Mouse (Mus musculus) CH12.LX (cell line): Measurements from ENCODE around the gene Znrf3. TPM values are rescaled to one million over a fixed set of nuclear protein-coding genes. Genes with fewer than 3 reads are reported as not detected.

ENCODE experiments used
- DNase-seq: peaks from one replicate; pipeline ENCODE4 v3.0.0-alpha.2; 2013; ENCODE audit errors: extremely low read depth
- H3K27ac ChIP-seq: 2 replicates; pipeline ENCODE4 v1.5.1; 2012; ENCODE audit warnings: low read depth, mild to moderate bottlenecking, control low read depth, moderate library complexity; ENCODE audit not compliant: insufficient read depth
- H3K27me3 ChIP-seq: replicated peaks from 2 replicates; pipeline ENCODE3; 2012; ENCODE audit warnings: inconsistent platforms
- H3K36me3 ChIP-seq, 2 experiments: replicated peaks in 1 of 2; 2 replicates each; pipeline versions ENCODE3 to v1.6.1; 2012; ENCODE audit warnings: inconsistent platforms in 1 of 2, low read length in 1 of 2, mild to moderate bottlenecking in 1 of 2, mixed read lengths in 1 of 2, moderate library complexity in 1 of 2; ENCODE audit not compliant: control insufficient read depth in 1 of 2, insufficient read depth in 1 of 2
- H3K4me1 ChIP-seq, 2 experiments: 2 replicates each; pipeline ENCODE4 v1.6.1; 2012; ENCODE audit warnings: inconsistent platforms in 1 of 2, moderate library complexity in 1 of 2; ENCODE audit not compliant: insufficient read depth in 2 of 2, control insufficient read depth in 1 of 2
- H3K4me2 ChIP-seq: 2 replicates; pipeline ENCODE4 v1.6.1; 2012; ENCODE audit warnings: low read depth, mild to moderate bottlenecking, control low read depth; ENCODE audit not compliant: poor library complexity, insufficient read depth, severe bottlenecking
- H3K4me3 ChIP-seq, 3 experiments: fragments of 150-350 bp in 1 of 3; sonication (generic) in 1 of 3; replicated peaks in 1 of 3; 2 replicates each; pipeline versions ENCODE3 to v1.5.1; 2011 to 2012; ENCODE audit warnings: low read depth in 2 of 3, low read length in 2 of 3, mild to moderate bottlenecking in 2 of 3, moderate library complexity in 2 of 3, control low read depth in 1 of 3, improper control_type of control experiment in 1 of 3, inconsistent platforms in 1 of 3, mixed read lengths in 1 of 3; ENCODE audit not compliant: poor library complexity in 1 of 3
- H3K79me2 ChIP-seq: replicated peaks from 2 replicates; pipeline ENCODE4 v1.6.1; 2012; ENCODE audit warnings: mild to moderate bottlenecking, moderate library complexity; ENCODE audit not compliant: control insufficient read depth, poor library complexity, insufficient read depth, severe bottlenecking; ENCODE audit errors: extremely low read depth
- H3K9ac ChIP-seq: 2 replicates; pipeline ENCODE4 v1.6.1; 2012; ENCODE audit warnings: low read depth, mild to moderate bottlenecking, control low read depth, moderate library complexity; ENCODE audit not compliant: insufficient read depth
- H3K9me3 ChIP-seq: replicated peaks from 2 replicates; pipeline ENCODE3; 2012; ENCODE audit warnings: low read length, inconsistent platforms, mixed read lengths
- CHD1 ChIP-seq: IDR thresholded peaks from 2 replicates; pipeline ENCODE4 v1.6.1; 2012; ENCODE audit warnings: low read depth, low read length, improper control_type of control experiment, inconsistent platforms
- CHD2 ChIP-seq: IDR thresholded peaks from 2 replicates; pipeline ENCODE4 v1.6.1; 2011; ENCODE audit warnings: low read length, improper control_type of control experiment
- ELF1 ChIP-seq: IDR thresholded peaks from 2 replicates; pipeline ENCODE4 v1.6.1; 2014; ENCODE audit warnings: low read depth, mild to moderate bottlenecking, inconsistent platforms, low read length, improper control_type of control experiment
- EP300 ChIP-seq: IDR thresholded peaks from 2 replicates; pipeline ENCODE4 v1.6.1; 2011; ENCODE audit warnings: low read length, improper control_type of control experiment
- ETS1 ChIP-seq: conservative IDR thresholded peaks from 2 replicates; pipeline ENCODE4 v1.6.1; 2012; ENCODE audit warnings: low read depth, mild to moderate bottlenecking, inconsistent platforms, low read length, improper control_type of control experiment, moderate library complexity
- HCFC1 ChIP-seq: IDR thresholded peaks from 2 replicates; pipeline ENCODE4 v1.6.1; 2012; ENCODE audit warnings: low read depth, mild to moderate bottlenecking, inconsistent platforms, low read length, improper control_type of control experiment
- IRF4 ChIP-seq: IDR thresholded peaks from 2 replicates; pipeline ENCODE4 v1.6.1; 2014; ENCODE audit warnings: low read depth, mild to moderate bottlenecking, inconsistent platforms, low read length, improper control_type of control experiment
- JUN ChIP-seq: IDR thresholded peaks from 2 replicates; pipeline ENCODE4 v1.6.1; 2011; ENCODE audit warnings: low read depth, mild to moderate bottlenecking, low read length, improper control_type of control experiment, moderate library complexity; ENCODE audit not compliant: insufficient read depth
- JUND ChIP-seq: conservative IDR thresholded peaks from 2 replicates; pipeline ENCODE4 v1.6.1; 2011; ENCODE audit warnings: low read depth, low read length, improper control_type of control experiment
- MEF2A ChIP-seq: IDR thresholded peaks from 2 replicates; pipeline ENCODE4 v1.6.1; 2014; ENCODE audit warnings: low read depth, mild to moderate bottlenecking, inconsistent platforms, low read length, improper control_type of control experiment, borderline replicate concordance
- MXI1 ChIP-seq: IDR thresholded peaks from 2 replicates; pipeline ENCODE4 v1.6.1; 2011; ENCODE audit warnings: mild to moderate bottlenecking, low read depth, low read length, improper control_type of control experiment
- NELFE ChIP-seq: IDR thresholded peaks from 2 replicates; pipeline ENCODE4 v1.6.1; 2011; ENCODE audit warnings: low read depth, low read length, improper control_type of control experiment
- NRF1 ChIP-seq: IDR thresholded peaks from 2 replicates; pipeline ENCODE4 v1.6.1; 2014; ENCODE audit warnings: low read depth, mild to moderate bottlenecking, inconsistent platforms, low read length, improper control_type of control experiment, moderate library complexity
- POLR2AphosphoS2 ChIP-seq: IDR thresholded peaks from 2 replicates; pipeline ENCODE4 v1.6.1; 2011; ENCODE audit warnings: low read depth, low read length, improper control_type of control experiment
- SIN3A ChIP-seq: IDR thresholded peaks from 2 replicates; pipeline ENCODE4 v1.6.1; 2012; ENCODE audit warnings: low read length, improper control_type of control experiment, inconsistent platforms
- SMC3 ChIP-seq: IDR thresholded peaks from 2 replicates; pipeline ENCODE4 v1.6.1; 2011; ENCODE audit warnings: low read depth, low read length, improper control_type of control experiment
- TBP ChIP-seq: conservative IDR thresholded peaks from 2 replicates; pipeline ENCODE4 v1.6.1; 2011; ENCODE audit warnings: low read depth, low read length, improper control_type of control experiment
- TCF12 ChIP-seq: IDR thresholded peaks from 2 replicates; pipeline ENCODE4 v1.6.1; 2014; ENCODE audit warnings: low read depth, mild to moderate bottlenecking, inconsistent platforms, low read length, improper control_type of control experiment
- UBTF ChIP-seq: IDR thresholded peaks from 2 replicates; pipeline ENCODE4 v1.6.1; 2012; ENCODE audit warnings: low read depth, mild to moderate bottlenecking, inconsistent platforms, low read length, improper control_type of control experiment, moderate library complexity
- USF2 ChIP-seq: conservative IDR thresholded peaks from 2 replicates; pipeline ENCODE4 v1.6.1; 2011; ENCODE audit warnings: low read depth, low read length, improper control_type of control experiment
- ZC3H11A ChIP-seq: IDR thresholded peaks from 2 replicates; pipeline ENCODE4 v1.6.1; 2012; ENCODE audit warnings: low read depth, mild to moderate bottlenecking, inconsistent platforms, low read length, improper control_type of control experiment
- ZKSCAN1 ChIP-seq: IDR thresholded peaks from 2 replicates; pipeline ENCODE4 v1.6.1; 2012; ENCODE audit warnings: low read depth, inconsistent platforms, low read length, improper control_type of control experiment, borderline replicate concordance
- ZNF384 ChIP-seq: IDR thresholded peaks from 2 replicates; pipeline ENCODE4 v1.6.1; 2012; ENCODE audit warnings: low read depth, low read length, improper control_type of control experiment, inconsistent platforms
- dilution Hi-C: fragments of 300-500 bp; cut with MboI; formaldehyde crosslinking; loops from 2 replicates; pipeline ENCODE4 v1.14.3; 2020; ENCODE audit warnings: low sequenced_read_pairs; ENCODE audit not compliant: extremely low pct_unique_long_range_greater_than_20kb, extremely low pct_ligation_motif_present
- in situ Hi-C: fragments of 300-500 bp; cut with MboI; formaldehyde crosslinking; loops from 3 replicates; pipeline ENCODE4 v1.14.3; 2019; ENCODE audit warnings: low sequenced_read_pairs, low pct_ligation_motif_present, low pct_unique_long_range_greater_than_20kb, mixed read lengths
- polyA plus RNA-seq: library from polyadenylated mRNA; unstranded; fragments of >175 nt; gene quantifications from 2 replicates; pipeline ENCODE4 v1.2.1, GENCODE M21; 2012; ENCODE audit warnings: low read depth; ENCODE audit not compliant: insufficient read length
- total RNA-seq, 2 experiments: library from RNA; depleted of rRNA; stranded (reverse); fragments of 300-350 nt in 1 of 2; fragments of >200 nt in 1 of 2; gene quantifications; 2 replicates each; pipeline ENCODE4 v1.2.3; 2012 to 2014

The Znrf3 gene
- total and polyA plus RNA-seq, 3 experiments = 1.1 to 2.7 (median 1.3) TPM

- H3K4me2 ChIP-seq = no peak overlapping the region
- in situ Hi-C loops (no loop called here), dilution Hi-C loops (no loop called here)
Measured at GRCm38 (mm10) chr11:5298007-5298372, 146.7 kb downstream of the Znrf3 start.

GRCm38 (mm10) chr11:5297148-5298006 lies 147.3 kb downstream of the Znrf3 start:
- in situ Hi-C loops = no loop called here
- Histone ChIP-seq H3K4me2 (no peak overlapping the region), H3K4me1 (no peaks in the 10 kb centered on the region), H3K79me2 (no peaks in the 10 kb centered on the region), H3K36me3 (no peaks in the 10 kb centered on the region), H3K4me3 (no peak overlapping the region), H3K27ac (no peak overlapping the region), H3K9me3 (no peaks in the 10 kb centered on the region), H3K27me3 (no peaks in the 10 kb centered on the region), H3K9ac (no peak overlapping the region)
- TF ChIP-seq USF2 (no peak), SIN3A (no peak), TBP (no peak), ZC3H11A (no peak), SMC3 (no peak)
- dilution Hi-C loops = no loop called here
- no peak for DNase-seq

More at GRCm38 (mm10) chr11:5298007-5298372, 146.7 kb downstream of the Znrf3 start:
- H3K27me3 ChIP-seq = no peaks in the 10 kb centered on the region
- H3K27ac ChIP-seq = no peak overlapping the region
- H3K4me3 ChIP-seq = no peak overlapping the region
- no peaks in the 10 kb centered on the region for H3K4me1 ChIP-seq
- H3K9me3 ChIP-seq = no peaks in the 10 kb centered on the region
- TF ChIP-seq ZKSCAN1 = no peak
- TF ChIP-seq HCFC1 = no peak
- no peak for TF ChIP-seq UBTF
- TF ChIP-seq ZC3H11A = no peak
- no peak for TF ChIP-seq ETS1
- no peak for TF ChIP-seq SIN3A
- no peak for TF ChIP-seq NELFE
- no peak overlapping the region for H3K9ac ChIP-seq
- H3K79me2 ChIP-seq = no peaks in the 10 kb centered on the region
- no peaks in the 10 kb centered on the region for H3K36me3 ChIP-seq
- DNase-seq = no peak

GRCm38 (mm10) chr11:5296576-5297115 lies 148.0 kb downstream of the Znrf3 start:
- no peaks in the 10 kb centered on the region for H3K9me3 ChIP-seq
- dilution Hi-C loops = no loop called here
- H3K9ac ChIP-seq = no peak overlapping the region
- H3K4me3 ChIP-seq = no peak overlapping the region
- H3K79me2 ChIP-seq = no peaks in the 10 kb centered on the region
- no peaks in the 10 kb centered on the region for H3K4me1 ChIP-seq
- no peak overlapping the region for H3K4me2 ChIP-seq
- H3K27ac ChIP-seq = no peak overlapping the region
- no peak for DNase-seq
- H3K36me3 ChIP-seq = no peaks in the 10 kb centered on the region
- no peaks in the 10 kb centered on the region for H3K27me3 ChIP-seq
- in situ Hi-C loops = no loop called here
- no peak for TF ChIP-seq UBTF
- no peak for TF ChIP-seq CHD1
- TF ChIP-seq NELFE = no peak
- no peak for TF ChIP-seq ZNF384
- TF ChIP-seq IRF4 = no peak
- no peak for TF ChIP-seq USF2
- no peak for TF ChIP-seq JUN
- no peak for TF ChIP-seq NRF1
- no peak for TF ChIP-seq MXI1
- no peak for TF ChIP-seq CHD2
- no peak for TF ChIP-seq TBP
- TF ChIP-seq POLR2AphosphoS2 = no peak
- no peak for TF ChIP-seq EP300
- TF ChIP-seq MEF2A = no peak
- TF ChIP-seq ZC3H11A = no peak
- no peak for TF ChIP-seq ELF1
- TF ChIP-seq JUND = no peak
- TF ChIP-seq TCF12 = no peak
